ENCODE assay signal across 9 mouse cellular contexts in genomic region chr15:77775186-77775963, GRCm38 (mm10). TPM values are rescaled to one million over a fixed set of nuclear protein-coding genes. Genes with fewer than 3 reads are reported as not detected.
A peak's percentile ranks its signal among the peaks of the same experiment; 100 is the strongest.
DNase-seq lines count a peak whose midpoint lies in the region; ATAC-seq and TF ChIP-seq lines count a peak whose summit lies in the region.
"Had no signal": no experiment of that assay in that cellular context is flagged by ENCODE, and none has a peak within 500 bp of the region (broad histone marks: within the 10 kb centered on the region; RNA-seq: fewer than 3 reads in every experiment).

No protein-coding gene starts in this region.

- peak; percentile 40 for ATAC-seq in lung, postnatal 0 days

- H3K9me3 ChIP-seq in E14TG2a.4 (ENCODE audit: low read length) = no peaks in the 10 kb centered on the region
- H3K9me3 ChIP-seq in lung, postnatal 0 days (ENCODE audit: low read length) = no peaks in the 10 kb centered on the region

- H3K27ac ChIP-seq in layer of hippocampus, adult 2 months = 0 out of 2 replicates have a peak overlapping the region, but pooled peaks have one; percentile 29
- no peak overlapping the region for H3K27ac ChIP-seq in lung, postnatal 0 days (ENCODE audit: low read length)

- WGBS in lung, postnatal 0 days = 69% methylated on average over 20 of the region's 20 CpGs

- no peak overlapping the region for H3K4me2 ChIP-seq in lung, postnatal 0 days (replicated peaks; ENCODE audit: low read depth, low read length)

- peaks cover 100% of the 10 kb centered on the region for H3K36me3 ChIP-seq in E14TG2a.4 (ENCODE audit: insufficient read depth, low read length)
- H3K36me3 ChIP-seq in lung, postnatal 0 days (ENCODE audit: insufficient read depth, low read length) = peaks cover 91% of the 10 kb centered on the region

- no peak overlapping the region for H3K9ac ChIP-seq in lung, postnatal 0 days (replicated peaks; ENCODE audit: low read depth)

- peak; percentile 78 for DNase-seq in adrenal gland, adult 2 months
- peak; percentile 80 for DNase-seq in embryo, embryonic 10.5 days (ENCODE audit: low spot score)
- DNase-seq in heart, adult 8-10 months (ENCODE audit: low spot score) = peak; percentile 71
- peak; percentile 58 to 89 for DNase-seq in layer of hippocampus, adult 2 months (ENCODE audit: low spot score in 2 of 2)
- peak; percentile 65 for DNase-seq in lung, postnatal 0 days (ENCODE audit: low spot score)
- peak; percentile 84 for DNase-seq in right cerebral cortex, postnatal 14 days
- peak; percentile 48 to 71 for DNase-seq in urinary bladder, postnatal 36 days (ENCODE audit: low spot score in 2 of 2)

- peak; percentile 96 for TF ChIP-seq CTCF in E14TG2a.4 (conservative IDR thresholded peaks at IDR 0.05; ENCODE audit: low read length)
- TF ChIP-seq CTCF in layer of hippocampus, adult 2 months (conservative IDR thresholded peaks at IDR 0.05) = peak; percentile 99
- peak; percentile 98 for TF ChIP-seq CTCF in lung, postnatal 0 days (IDR thresholded peaks at IDR 0.05)

- TF ChIP-seq EP300 in lung, postnatal 0 days (IDR thresholded peaks at IDR 0.05) = no peak

- no peaks in the 10 kb centered on the region for H3K27me3 ChIP-seq in E14TG2a.4 (ENCODE audit: insufficient read depth, low read length)
- H3K27me3 ChIP-seq in lung, postnatal 0 days (replicated peaks; ENCODE audit: insufficient read depth, low read length) = no peaks in the 10 kb centered on the region

- no peak overlapping the region for H3K4me3 ChIP-seq in E14TG2a.4 (replicated peaks; ENCODE audit: low read length)
- no peak overlapping the region for H3K4me3 ChIP-seq in layer of hippocampus, adult 2 months
- no peak overlapping the region for H3K4me3 ChIP-seq in lung, postnatal 0 days (ENCODE audit: low read depth, low read length)

- H3K4me1 ChIP-seq in E14TG2a.4 (replicated peaks; ENCODE audit: low read depth, low read length) = peaks cover 35% of the 10 kb centered on the region
- H3K4me1 ChIP-seq in lung, postnatal 0 days (ENCODE audit: insufficient read depth, low read depth, low read length) = no peaks in the 10 kb centered on the region

RNA-seq across cellular contexts. Expression of gene Apol8, which starts 18.6 kb away (rescaled TPM):
- total RNA-seq in adrenal gland, adult 2 months (2021) = not detected
- not detected in 2 replicates for polyA plus RNA-seq in adrenal gland, adult 2 months (2012; rRNA removed)
- not detected for total RNA-seq in heart, adult 8-10 months (2022)
- 1 to 10 TPM; 5.7 to 7.4 TPM for total RNA-seq in layer of hippocampus, adult 2 months (2021)
- polyA plus RNA-seq in lung, postnatal 0 days (2015; fragmentation: Nextera tagmentation; extraction: Ambion mirVana) = 0.06 and 0.26 TPM in 2 replicates
- polyA plus RNA-seq: large intestine, adult 2 months had no signal

RNA-seq across cellular contexts. Expression of gene Apol9b, which starts 46.5 kb away (rescaled TPM):
- total RNA-seq in adrenal gland, adult 2 months (2021) = 1 to 10 TPM in 1 of 2 experiments, under 1 TPM in 1; 0.58 to 1.5 TPM
- polyA plus RNA-seq in adrenal gland, adult 2 months (2012; rRNA removed) = 1.5 and 3.2 TPM in 2 replicates
- total RNA-seq in heart, adult 8-10 months (2022) = under 1 TPM in 3 of 4 experiments, not detected in 1; 0.19 to 0.34 (median 0.22) TPM
- total RNA-seq in layer of hippocampus, adult 2 months (2021) = not detected
- 0.14 and 0.31 TPM in 2 replicates for polyA plus RNA-seq in lung, postnatal 0 days (2015; fragmentation: Nextera tagmentation; extraction: Ambion mirVana)

Comparison
In these comparisons a context has a peak if more than half of its experiments do, and no peak if none do; other contexts are left out.
1. RNA of gene Apol8, which starts 18.6 kb away (total RNA-seq): 5.7 to 7.4 TPM in layer of hippocampus, adult 2 months; not detected in adrenal gland, adult 2 months and not detected in heart, adult 8-10 months; every median in the first group is over 4 times any median in the second.
2. Peak in every context shown above with its lines, with median percentiles within 50 percentile points of each other: CTCF ChIP-seq and DNase-seq.